Mouse (Mus musculus) ES-E14 (cell line): ENCODE results near the gene Otog.

Experiments
- CHD2 ChIP-seq: IDR thresholded peaks from 2 replicates; pipeline ENCODE4 v1.6.1; 2014; ENCODE audit warnings: mild to moderate bottlenecking, low read depth, low read length, inconsistent platforms
- HCFC1 ChIP-seq: IDR thresholded peaks from 2 replicates; pipeline ENCODE4 v1.6.1; 2012; ENCODE audit warnings: low read length, inconsistent platforms, borderline replicate concordance; ENCODE audit not compliant: insufficient read depth
- MAFK ChIP-seq: IDR thresholded peaks from 2 replicates; pipeline ENCODE4 v1.6.1; 2014; ENCODE audit warnings: mild to moderate bottlenecking, low read depth, low read length, inconsistent platforms; ENCODE audit not compliant: insufficient read depth
- ZC3H11A ChIP-seq: IDR thresholded peaks from 2 replicates; pipeline ENCODE4 v1.6.1; 2012; ENCODE audit warnings: low read depth, mild to moderate bottlenecking, inconsistent platforms, low read length, borderline replicate concordance
- ZNF384 ChIP-seq: IDR thresholded peaks from 2 replicates; pipeline ENCODE4 v1.6.1; 2012; ENCODE audit warnings: low read depth, low read length, inconsistent platforms

- TF ChIP-seq ZC3H11A = no peak
- TF ChIP-seq HCFC1 = no peak
- TF ChIP-seq MAFK = no peak
- TF ChIP-seq CHD2 = no peak
- no peak for TF ChIP-seq ZNF384
Observed at GRCm38 (mm10) chr7:46235948-46236347, 4.8 kb upstream of the Otog start.
